Mouse (Mus musculus) embryonic facial prominence, embryonic 10.5 days (tissue): Measurements from ENCODE around the gene Gm28230. TPM values are rescaled to one million over a fixed set of nuclear protein-coding genes. Genes with fewer than 3 reads are reported as not detected.

Source experiments
- DNase-seq: peaks from one replicate; pipeline ENCODE4 v3.0.0-alpha.2; 2017; ENCODE audit warnings: low spot score
- H3K27ac ChIP-seq: fragments of 300-500 bp; sonication (generic); replicated peaks from 2 replicates; pipeline ENCODE4 v1.5.1; 2016; ENCODE audit warnings: mild to moderate bottlenecking
- H3K27me3 ChIP-seq: fragments of 300-500 bp; sonication (generic); replicated peaks from 2 replicates; pipeline ENCODE4 v1.6.1; 2016; ENCODE audit warnings: low read depth, mild to moderate bottlenecking; ENCODE audit not compliant: poor library complexity, severe bottlenecking
- H3K36me3 ChIP-seq: fragments of 300-500 bp; sonication (generic); replicated peaks from 2 replicates; pipeline ENCODE4 v1.6.1; 2016; ENCODE audit warnings: mild to moderate bottlenecking, moderate library complexity
- H3K4me1 ChIP-seq: fragments of 300-500 bp; sonication (generic); 2 replicates; pipeline ENCODE4 v1.6.1; 2016
- H3K4me3 ChIP-seq: fragments of 300-500 bp; sonication (generic); 2 replicates; pipeline ENCODE4 v1.5.1; 2016; ENCODE audit warnings: mild to moderate bottlenecking, moderate library complexity
- H3K9me3 ChIP-seq: fragments of 300-500 bp; sonication (generic); 2 replicates; pipeline ENCODE4 v1.6.1; 2016; ENCODE audit warnings: mild to moderate bottlenecking
- WGBS: fragments of 180-500 bp; shearing (Covaris S2); methylation state at CpG from one replicate; pipeline ENCODE4 v1.1.7; 2016; 5-methylcytosine and 5-hydroxymethylcytosine counted together
- polyA plus RNA-seq: library from polyadenylated mRNA; unstranded; fragments of >200 nt; fragmentation: Nextera tagmentation; extraction: Ambion mirVana; gene quantifications from 2 replicates; pipeline ENCODE4 v1.2.1, GENCODE M21; 2016

Gm28230 gene
- polyA plus RNA-seq, 1 experiment from 2014 or later: not detected

DNA sequence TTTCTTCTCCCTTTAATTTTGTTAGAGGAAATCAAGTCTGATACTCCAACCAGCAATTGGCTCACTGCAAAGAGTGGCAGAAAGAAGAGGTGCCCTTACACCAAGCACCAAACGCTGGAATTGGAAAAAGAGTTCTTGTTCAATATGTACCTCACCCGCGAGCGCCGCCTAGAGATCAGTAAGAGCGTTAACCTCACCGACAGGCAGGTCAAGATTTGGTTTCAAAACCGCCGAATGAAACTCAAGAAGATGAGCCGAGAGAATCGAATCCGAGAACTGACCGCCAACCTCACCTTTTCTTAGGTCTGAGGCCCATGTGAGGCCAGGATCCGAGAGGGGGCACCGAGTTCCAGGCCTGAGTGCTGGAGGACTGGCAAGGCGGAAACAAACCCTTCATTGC, 32.5 kb upstream of the Gm28230 start:
- no peak overlapping the region for H3K4me3 ChIP-seq
- no peaks in the 10 kb centered on the region for H3K9me3 ChIP-seq
- DNase-seq: peak; percentile 69
- peaks cover 100% of the 10 kb centered on the region for H3K27me3 ChIP-seq
- WGBS: 2% methylated on average over 16 of the region's 16 CpGs
- H3K4me1 ChIP-seq: peaks cover 21% of the 10 kb centered on the region
- no peak overlapping the region for H3K27ac ChIP-seq
- no peaks in the 10 kb centered on the region for H3K36me3 ChIP-seq

- WGBS: 3% methylated on average over 1 of the region's 1 CpGs
- DNase-seq: peak; percentile 17
- no peak overlapping the region for H3K27ac ChIP-seq
- H3K36me3 ChIP-seq: no peaks in the 10 kb centered on the region
- peaks cover 21% of the 10 kb centered on the region for H3K4me1 ChIP-seq
- H3K9me3 ChIP-seq: no peaks in the 10 kb centered on the region
- peaks cover 100% of the 10 kb centered on the region for H3K27me3 ChIP-seq
- no peak overlapping the region for H3K4me3 ChIP-seq
Measured at GRCm38 (mm10) chr2:74695383-74695782, 31.1 kb upstream of the Gm28230 start.

- peak; percentile 23 for DNase-seq
- Histone ChIP-seq H3K9me3 (no peaks in the 10 kb centered on the region), H3K36me3 (no peaks in the 10 kb centered on the region), H3K4me3 (no peak overlapping the region), H3K4me1 (peaks cover 21% of the 10 kb centered on the region), H3K27ac (no peak overlapping the region), H3K27me3 (peaks cover 100% of the 10 kb centered on the region)
- 4% methylated on average over 7 of the region's 7 CpGs for WGBS
Measured at GRCm38 (mm10) chr2:74695813-74696430, 30.6 kb upstream of the Gm28230 start.

GRCm38 (mm10) chr2:74696442-74697335, 29.8 kb upstream of the Gm28230 start:
- H3K4me1 ChIP-seq: peaks cover 16% of the 10 kb centered on the region
- 1% methylated on average over 34 of the region's 34 CpGs for WGBS
- no peak overlapping the region for H3K4me3 ChIP-seq
- DNase-seq: peak; percentile 55
- H3K9me3 ChIP-seq: no peaks in the 10 kb centered on the region
- no peak overlapping the region for H3K27ac ChIP-seq
- H3K36me3 ChIP-seq: no peaks in the 10 kb centered on the region
- peaks cover 100% of the 10 kb centered on the region for H3K27me3 ChIP-seq

DNA sequence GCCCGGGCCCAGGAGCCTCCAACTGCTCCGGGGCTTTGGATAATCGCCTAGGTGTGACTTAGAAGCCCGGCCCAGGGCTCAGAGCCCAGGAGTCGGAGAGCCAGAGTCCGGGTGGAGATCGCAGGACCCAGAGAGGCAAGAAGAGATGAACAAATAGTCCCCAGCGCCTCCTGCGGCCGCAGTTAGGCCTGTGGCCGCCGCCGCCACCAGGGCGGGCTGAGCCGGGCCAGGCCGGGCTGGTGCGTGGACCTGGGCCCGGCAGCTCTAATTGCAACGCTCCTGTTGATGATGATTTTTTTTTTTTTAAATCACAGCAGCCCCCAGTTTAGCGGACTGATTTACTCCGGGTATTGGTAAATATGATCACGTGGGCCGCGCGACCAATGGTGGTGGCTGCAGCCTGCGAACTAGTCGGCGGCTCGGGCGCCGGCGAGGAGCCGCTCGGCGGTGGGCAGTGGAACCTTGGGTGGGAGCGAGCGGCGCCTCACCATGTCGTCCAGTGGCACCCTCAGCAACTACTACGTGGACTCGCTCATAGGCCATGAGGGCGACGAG, 28.9 kb upstream of the Gm28230 start, which contains the start of gene Hoxd9:
Gene Hoxd9, plus strand, starts transcription at position 161 of the 555 bp plus-strand sequence.
- Histone ChIP-seq H3K36me3 (no peaks in the 10 kb centered on the region), H3K4me3 (peak within 1 kb of the TSS; percentile 47), H3K9me3 (no peaks in the 10 kb centered on the region), H3K27me3 (peaks cover 100% of the 10 kb centered on the region), H3K4me1 (peaks cover 13% of the 10 kb centered on the region), H3K27ac (no peak within 1 kb of the TSS)
- DNase-seq: peak; percentile 80
- under 1% methylated on average over 43 of the region's 43 CpGs for WGBS

GRCm38 (mm10) chr2:74698201-74699052, 28.1 kb upstream of the Gm28230 start:
- WGBS: 1% methylated on average over 86 of the region's 86 CpGs
- Histone ChIP-seq H3K36me3 (no peaks in the 10 kb centered on the region), H3K9me3 (no peaks in the 10 kb centered on the region), H3K27ac (no peak overlapping the region), H3K4me1 (peaks cover 13% of the 10 kb centered on the region), H3K4me3 (peak overlapping the region; percentile 47), H3K27me3 (peaks cover 100% of the 10 kb centered on the region)
- DNase-seq: peak; percentile 72

- WGBS: under 1% methylated on average over 17 of the region's 17 CpGs
- Histone ChIP-seq H3K4me3 (no peak overlapping the region), H3K9me3 (no peaks in the 10 kb centered on the region), H3K4me1 (peaks cover 13% of the 10 kb centered on the region), H3K27ac (no peak overlapping the region), H3K36me3 (no peaks in the 10 kb centered on the region), H3K27me3 (peaks cover 100% of the 10 kb centered on the region)
- DNase-seq: peak; percentile 56
Measured at GRCm38 (mm10) chr2:74699053-74699430, 27.5 kb upstream of the Gm28230 start.

DNA sequence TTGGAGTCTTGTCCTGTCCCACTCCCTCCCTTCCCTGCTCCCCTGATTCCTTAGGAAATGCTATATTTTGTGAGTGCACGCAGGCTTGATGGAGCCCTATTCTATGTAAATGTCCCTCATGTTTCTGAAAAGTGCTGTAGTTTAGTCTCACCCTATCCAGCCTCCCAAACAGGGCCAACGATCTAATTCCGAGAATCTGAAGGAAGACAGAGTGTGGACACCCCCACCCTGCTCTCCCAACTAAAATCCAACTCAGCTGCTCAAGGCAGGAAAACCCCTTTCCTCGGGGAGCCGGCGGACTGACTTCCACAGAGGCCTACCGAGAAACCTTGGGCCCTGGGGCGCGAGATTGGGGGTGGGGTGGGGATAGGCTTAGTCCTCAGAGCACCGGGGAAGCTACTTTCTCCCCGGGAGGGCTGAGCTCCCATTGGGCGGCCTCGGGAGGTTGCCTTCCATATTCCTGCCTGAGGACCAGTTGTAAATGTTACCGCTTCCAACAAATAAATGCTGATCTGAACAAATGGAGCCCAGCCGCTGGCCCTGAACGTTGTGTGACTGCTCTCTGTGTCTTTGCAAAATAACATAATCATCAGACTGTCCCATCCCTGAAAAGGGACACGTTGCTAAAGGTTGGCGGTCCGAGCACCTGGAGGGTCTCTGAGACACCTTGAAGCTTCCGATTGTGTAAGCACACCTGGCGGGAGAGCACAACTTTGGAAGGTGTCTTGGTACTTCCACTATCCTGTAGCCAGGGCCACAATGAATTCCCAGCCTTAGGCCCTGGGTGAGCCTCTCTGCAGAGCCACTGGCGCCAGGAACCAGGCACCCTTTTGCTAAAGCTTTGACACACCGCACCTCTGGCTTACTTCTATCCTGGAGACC, 26.6 kb upstream of the Gm28230 start:
- Histone ChIP-seq H3K4me1 (peaks cover 18% of the 10 kb centered on the region), H3K9me3 (no peaks in the 10 kb centered on the region), H3K27me3 (peaks cover 100% of the 10 kb centered on the region), H3K36me3 (no peaks in the 10 kb centered on the region), H3K4me3 (no peak overlapping the region), H3K27ac (no peak overlapping the region)
- 1% methylated on average over 23 of the region's 23 CpGs for WGBS
- DNase-seq: peak; percentile 45

DNA sequence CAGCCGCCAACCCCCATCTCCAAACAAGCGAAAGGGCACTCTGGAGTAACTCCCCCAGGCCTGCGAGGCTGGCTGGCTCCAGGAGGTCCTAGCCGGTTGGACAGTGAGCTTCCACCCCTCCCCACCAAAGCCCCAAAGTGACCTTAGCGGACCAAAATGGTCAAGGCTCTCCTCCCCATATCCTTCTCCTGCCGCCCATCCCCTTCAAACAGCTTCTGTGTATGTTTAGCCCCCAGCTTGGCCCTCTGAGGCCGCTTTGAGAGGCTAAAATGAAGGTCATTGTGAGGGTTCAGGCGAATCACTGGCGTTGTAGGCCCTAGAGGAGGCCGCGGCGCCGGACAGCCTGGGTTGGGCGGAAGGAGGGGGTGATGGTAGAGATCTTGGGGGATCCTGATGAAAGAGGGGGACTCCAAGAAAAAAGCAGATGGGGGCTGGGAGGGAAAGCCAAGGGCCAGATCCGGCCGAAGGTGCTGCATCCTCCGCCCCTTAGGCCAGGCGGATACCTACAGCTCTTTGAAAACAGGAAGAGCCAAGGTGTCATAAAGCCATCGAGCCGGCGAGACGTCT, 25.9 kb upstream of the Gm28230 start:
- peaks cover 100% of the 10 kb centered on the region for H3K27me3 ChIP-seq
- no peak overlapping the region for H3K27ac ChIP-seq
- H3K36me3 ChIP-seq: no peaks in the 10 kb centered on the region
- no peaks in the 10 kb centered on the region for H3K9me3 ChIP-seq
- H3K4me3 ChIP-seq: no peak overlapping the region
- 1% methylated on average over 22 of the region's 22 CpGs for WGBS
- peak; percentile 49 for DNase-seq
- peaks cover 25% of the 10 kb centered on the region for H3K4me1 ChIP-seq

GRCm38 (mm10) chr2:74701949-74702819, 24.3 kb upstream of the Gm28230 start:
- no peaks in the 10 kb centered on the region for H3K9me3 ChIP-seq
- peaks cover 100% of the 10 kb centered on the region for H3K27me3 ChIP-seq
- no peak overlapping the region for H3K4me3 ChIP-seq
- no peaks in the 10 kb centered on the region for H3K36me3 ChIP-seq
- WGBS: 11% methylated on average over 17 of the region's 17 CpGs
- DNase-seq: peak; percentile 83
- H3K4me1 ChIP-seq: peaks cover 26% of the 10 kb centered on the region
- H3K27ac ChIP-seq: no peak overlapping the region
